Mouse (Mus musculus) leukemia stem cell, adult 10-12 weeks (primary cell): ENCODE measurements around the gene Glb1l3. TPM values are rescaled to one million over a fixed set of nuclear protein-coding genes. Genes with fewer than 3 reads are reported as not detected.

Source experiments
- polyA plus RNA-seq: library from polyadenylated mRNA; stranded (reverse); fragments of >175 nt; gene quantifications from 2 replicates; pipeline ENCODE4 v1.2.3, GENCODE M21; 2012; ENCODE audit warnings: low replicate concordance

Glb1l3 gene
- not detected in 2 replicates for polyA plus RNA-seq

GRCm38 (mm10) chr9:26860751-26861150 is at the start of gene Glb1l3:
Gene Glb1l3 (minus strand): TSS chr9:26860890.

GRCm38 (mm10) chr9:26805935-26806666 is 54.6 kb downstream of the Glb1l3 start, which contains the start of gene Glb1l2:
Gene Glb1l2 (minus strand): TSS chr9:26806468.

Other genes with a start within 250 kb of the Glb1l3 start
- not detected in 2 replicates for gene B3gat1, start 127.2 kb downstream of the Glb1l3 start, polyA plus RNA-seq
- gene Glb1l2, start 54.4 kb downstream of the Glb1l3 start, polyA plus RNA-seq, result not detected in 2 replicates
- gene Gm1110, start 62.2 kb upstream of the Glb1l3 start, polyA plus RNA-seq, result 0.14 TPM in 1 of 2 replicates, not detected in the other
- 0.25 and 0.46 TPM in 2 replicates for gene Acad8, start 138.7 kb upstream of the Glb1l3 start, polyA plus RNA-seq
- gene Thyn1, start 138.8 kb upstream of the Glb1l3 start, polyA plus RNA-seq, result 0.41 and 3.7 TPM in 2 replicates
- gene Vps26b, start 169.2 kb upstream of the Glb1l3 start, polyA plus RNA-seq, result 33.8 and 38.3 TPM in 2 replicates
- gene Ncapd3, start 169.3 kb upstream of the Glb1l3 start, polyA plus RNA-seq, result 2.1 and 6.2 TPM in 2 replicates